Mouse (Mus musculus) stomach, embryonic 15.5 days (tissue): ENCODE data around the gene Cenpx. TPM values are rescaled to one million over a fixed set of nuclear protein-coding genes. Genes with fewer than 3 reads are reported as not detected.
A peak's percentile ranks its signal among the peaks of the same experiment; 100 is the strongest.

Experiments used
- ATAC-seq: fragments of 200-750 bp; cut with Nextera tagmentation; 2 replicates; pipeline ENCODE4 v1.8.0; 2017; ENCODE audit warnings: low read depth, moderate number of reproducible peaks, moderate TSS enrichment; ENCODE audit not compliant: insufficient read depth, low FRiP score
- H3K27ac ChIP-seq: fragments of 300-500 bp; sonication (generic); 2 replicates; pipeline ENCODE4 v1.5.1; 2015; ENCODE audit warnings: mild to moderate bottlenecking, inconsistent platforms
- H3K27me3 ChIP-seq: fragments of 300-500 bp; sonication (generic); replicated peaks from 2 replicates; pipeline ENCODE4 v1.6.1; 2015; ENCODE audit warnings: inconsistent platforms
- H3K36me3 ChIP-seq: fragments of 300-500 bp; sonication (generic); 2 replicates; pipeline ENCODE4 v1.6.1; 2015; ENCODE audit warnings: inconsistent platforms
- H3K4me1 ChIP-seq: fragments of 300-500 bp; sonication (generic); 2 replicates; pipeline ENCODE4 v1.6.1; 2015; ENCODE audit warnings: inconsistent platforms
- H3K4me2 ChIP-seq: fragments of 300-500 bp; sonication (generic); 2 replicates; pipeline ENCODE4 v1.6.1; 2015; ENCODE audit warnings: mild to moderate bottlenecking, inconsistent platforms
- H3K4me3 ChIP-seq: fragments of 300-500 bp; sonication (generic); replicated peaks from 2 replicates; pipeline ENCODE4 v1.5.1; 2015; ENCODE audit warnings: inconsistent platforms
- H3K9ac ChIP-seq: fragments of 300-500 bp; sonication (generic); 2 replicates; pipeline ENCODE4 v1.6.1; 2015; ENCODE audit warnings: inconsistent platforms
- H3K9me3 ChIP-seq: fragments of 300-500 bp; sonication (generic); 2 replicates; pipeline ENCODE4 v1.6.1; 2016; ENCODE audit warnings: inconsistent platforms
- WGBS: fragments of 180-500 bp; shearing (Covaris S2); methylation state at CpG from one replicate; pipeline ENCODE4 v1.1.7; 2015; 5-methylcytosine and 5-hydroxymethylcytosine counted together
- polyA plus RNA-seq: library from polyadenylated mRNA; unstranded; fragments of >200 nt; fragmentation: Nextera tagmentation; extraction: Ambion mirVana; gene quantifications from 2 replicates; pipeline ENCODE4 v1.2.1, GENCODE M21; 2015

Cenpx gene
- polyA plus RNA-seq, 1 experiment from 2014 or later, result 158 TPM

GRCm38 (mm10) chr11:120722067-120722630 is 8.6 kb upstream of the Cenpx start:
- peaks cover 25% of the 10 kb centered on the region for H3K4me1 ChIP-seq
- no peaks in the 10 kb centered on the region for H3K9me3 ChIP-seq
- WGBS, result 22% methylated on average over 21 of the region's 21 CpGs
- H3K27me3 ChIP-seq, result 0 out of 2 replicates have a peak, but pooled peaks cover 3% of the 10 kb centered on the region
- peak overlapping the region; percentile 56 for H3K4me3 ChIP-seq
- ATAC-seq, result no peak
- peak overlapping the region; percentile 55 for H3K9ac ChIP-seq
- peak overlapping the region; percentile 98 for H3K4me2 ChIP-seq
- H3K27ac ChIP-seq, result no peak overlapping the region
- 0 out of 2 replicates have a peak, but pooled peaks cover 7% of the 10 kb centered on the region for H3K36me3 ChIP-seq

- Histone ChIP-seq H3K27me3 (0 out of 2 replicates have a peak, but pooled peaks cover 3% of the 10 kb centered on the region), H3K9me3 (no peaks in the 10 kb centered on the region), H3K27ac (0 out of 2 replicates have a peak within 1 kb of the TSS, but pooled peaks have one; percentile 8), H3K4me1 (peaks cover 19% of the 10 kb centered on the region), H3K4me2 (peak within 1 kb of the TSS; percentile 98), H3K9ac (peak within 1 kb of the TSS; percentile 55), H3K4me3 (peak within 1 kb of the TSS; percentile 56), H3K36me3 (0 out of 2 replicates have a peak, but pooled peaks cover 7% of the 10 kb centered on the region)
- ATAC-seq, result peak; percentile 65
- WGBS, result under 1% methylated on average over 87 of the region's 90 CpGs
Observed at GRCm38 (mm10) chr11:120721124-120722066, 7.9 kb upstream of the Cenpx start, which contains the start of gene Rac3. Gene Rac3 (plus strand): TSS chr11:120721470.

- Histone ChIP-seq H3K9me3 (no peaks in the 10 kb centered on the region), H3K9ac (0 out of 2 replicates have a peak overlapping the region, but pooled peaks have one; percentile 55), H3K27ac (no peak overlapping the region), H3K4me2 (peak overlapping the region; percentile 98), H3K36me3 (peaks cover 14% of the 10 kb centered on the region; the same call in 1 of the 2 replicates), H3K27me3 (0 out of 2 replicates have a peak, but pooled peaks cover 3% of the 10 kb centered on the region), H3K4me1 (peaks cover 14% of the 10 kb centered on the region), H3K4me3 (peak overlapping the region; percentile 56)
- WGBS, result 16% methylated on average over 17 of the region's 17 CpGs
- ATAC-seq, result peak; percentile 20; the same call in 1 of the 2 replicates
Observed at GRCm38 (mm10) chr11:120720450-120720849, 6.9 kb upstream of the Cenpx start.

- Histone ChIP-seq H3K4me1 (peaks cover 14% of the 10 kb centered on the region), H3K36me3 (peaks cover 16% of the 10 kb centered on the region; the same call in 1 of the 2 replicates), H3K27ac (no peak overlapping the region), H3K4me2 (no peak overlapping the region), H3K9me3 (no peaks in the 10 kb centered on the region), H3K9ac (no peak overlapping the region), H3K4me3 (no peak overlapping the region), H3K27me3 (0 out of 2 replicates have a peak, but pooled peaks cover 3% of the 10 kb centered on the region)
- 87% methylated on average over 13 of the region's 13 CpGs for WGBS
- no peak for ATAC-seq
Observed at GRCm38 (mm10) chr11:120719841-120720376, 6.4 kb upstream of the Cenpx start.

GRCm38 (mm10) chr11:120719242-120719641 is 5.7 kb upstream of the Cenpx start:
- Histone ChIP-seq H3K4me2 (no peak overlapping the region), H3K27me3 (0 out of 2 replicates have a peak, but pooled peaks cover 3% of the 10 kb centered on the region), H3K9ac (no peak overlapping the region), H3K4me1 (peaks cover 21% of the 10 kb centered on the region), H3K9me3 (no peaks in the 10 kb centered on the region), H3K4me3 (no peak overlapping the region), H3K27ac (no peak overlapping the region), H3K36me3 (peaks cover 16% of the 10 kb centered on the region; the same call in 1 of the 2 replicates)
- ATAC-seq, result no peak
- 86% methylated on average over 9 of the region's 9 CpGs for WGBS

- peaks cover 22% of the 10 kb centered on the region for H3K36me3 ChIP-seq
- no peak for ATAC-seq
- H3K4me1 ChIP-seq, result peaks cover 20% of the 10 kb centered on the region
- WGBS, result 91% methylated on average over 9 of the region's 9 CpGs
- no peak overlapping the region for H3K9ac ChIP-seq
- no peaks in the 10 kb centered on the region for H3K9me3 ChIP-seq
- H3K4me3 ChIP-seq, result no peak overlapping the region
- H3K4me2 ChIP-seq, result peak overlapping the region; percentile 99; the same call in 1 of the 2 replicates
- no peak overlapping the region for H3K27ac ChIP-seq
- H3K27me3 ChIP-seq, result no peaks in the 10 kb centered on the region
Observed at GRCm38 (mm10) chr11:120715131-120715530, 1.6 kb upstream of the Cenpx start.

GRCm38 (mm10) chr11:120714546-120714945 is 1.0 kb upstream of the Cenpx start:
- H3K9me3 ChIP-seq, result no peaks in the 10 kb centered on the region
- H3K27me3 ChIP-seq, result no peaks in the 10 kb centered on the region
- H3K36me3 ChIP-seq, result peaks cover 19% of the 10 kb centered on the region
- WGBS, result 45% methylated on average over 10 of the region's 10 CpGs
- 0 out of 2 replicates have a peak overlapping the region, but pooled peaks have one; percentile 13 for H3K27ac ChIP-seq
- peak overlapping the region; percentile 99 for H3K4me2 ChIP-seq
- peak overlapping the region; percentile 49 for H3K9ac ChIP-seq
- no peak for ATAC-seq
- peaks cover 20% of the 10 kb centered on the region for H3K4me1 ChIP-seq
- peak overlapping the region; percentile 67 for H3K4me3 ChIP-seq

- H3K9me3 ChIP-seq, result no peaks in the 10 kb centered on the region
- peaks cover 27% of the 10 kb centered on the region for H3K4me1 ChIP-seq
- ATAC-seq, result peak; percentile 12; the same call in 1 of the 2 replicates
- peak overlapping the region; percentile 67 for H3K4me3 ChIP-seq
- H3K4me2 ChIP-seq, result peak overlapping the region; percentile 99
- peak overlapping the region; percentile 44 for H3K9ac ChIP-seq
- peaks cover 23% of the 10 kb centered on the region for H3K36me3 ChIP-seq
- H3K27ac ChIP-seq, result peak overlapping the region; percentile 86
- WGBS, result under 1% methylated on average over 38 of the region's 38 CpGs
- H3K27me3 ChIP-seq, result no peaks in the 10 kb centered on the region
Observed at GRCm38 (mm10) chr11:120712771-120713568, 568 bp downstream of the Cenpx start.

- H3K36me3 ChIP-seq, result peaks cover 23% of the 10 kb centered on the region
- ATAC-seq, result no peak
- no peaks in the 10 kb centered on the region for H3K27me3 ChIP-seq
- peak overlapping the region; percentile 99 for H3K4me2 ChIP-seq
- no peak overlapping the region for H3K27ac ChIP-seq
- peaks cover 29% of the 10 kb centered on the region for H3K4me1 ChIP-seq
- WGBS, result 59% methylated on average over 8 of the region's 8 CpGs
- H3K9ac ChIP-seq, result no peak overlapping the region
- peak overlapping the region; percentile 67 for H3K4me3 ChIP-seq
- no peaks in the 10 kb centered on the region for H3K9me3 ChIP-seq
Observed at GRCm38 (mm10) chr11:120711980-120712604, 1.4 kb downstream of the Cenpx start.

- Histone ChIP-seq H3K9ac (no peak overlapping the region), H3K4me3 (no peak overlapping the region), H3K4me1 (peaks cover 35% of the 10 kb centered on the region), H3K36me3 (peaks cover 18% of the 10 kb centered on the region), H3K9me3 (no peaks in the 10 kb centered on the region), H3K27ac (no peak overlapping the region), H3K4me2 (no peak overlapping the region), H3K27me3 (no peaks in the 10 kb centered on the region)
- ATAC-seq, result no peak
- 56% methylated on average over 5 of the region's 5 CpGs for WGBS
Observed at GRCm38 (mm10) chr11:120710672-120711071, 2.9 kb downstream of the Cenpx start.
